Mouse (Mus musculus) E14TG2a.4 (cell line): ENCODE measurements around the gene Oxct2a.

ENCODE experiments used
- H3K27me3 ChIP-seq: 2 replicates; pipeline ENCODE4 v1.6.1; 2014; ENCODE audit warnings: low read length, control low read depth; ENCODE audit not compliant: insufficient read depth
- H3K36me3 ChIP-seq: 2 replicates; pipeline ENCODE4 v1.6.1; 2014; ENCODE audit warnings: low read length, control low read depth; ENCODE audit not compliant: insufficient read depth
- H3K4me1 ChIP-seq: replicated peaks from 2 replicates; pipeline ENCODE4 v1.6.1; 2014; ENCODE audit warnings: low read depth, low read length, control low read depth
- H3K4me3 ChIP-seq: replicated peaks from 2 replicates; pipeline ENCODE4 v1.5.1; 2014; ENCODE audit warnings: mild to moderate bottlenecking, low read length
- H3K9me3 ChIP-seq: 2 replicates; pipeline ENCODE4 v1.6.1; 2014; ENCODE audit warnings: low read length, control low read depth
- CTCF ChIP-seq: conservative IDR thresholded peaks from 2 replicates; pipeline ENCODE4 v1.5.1; 2014; ENCODE audit warnings: low read length
- NANOG ChIP-seq: IDR thresholded peaks from 2 replicates; pipeline ENCODE4 v1.6.1; 2014; ENCODE audit warnings: borderline replicate concordance, low read length, mixed read lengths
- POU5F1 ChIP-seq: IDR thresholded peaks from 2 replicates; pipeline ENCODE4 v1.6.1; 2014; ENCODE audit warnings: low read length, borderline replicate concordance

The Oxct2a gene

DNA sequence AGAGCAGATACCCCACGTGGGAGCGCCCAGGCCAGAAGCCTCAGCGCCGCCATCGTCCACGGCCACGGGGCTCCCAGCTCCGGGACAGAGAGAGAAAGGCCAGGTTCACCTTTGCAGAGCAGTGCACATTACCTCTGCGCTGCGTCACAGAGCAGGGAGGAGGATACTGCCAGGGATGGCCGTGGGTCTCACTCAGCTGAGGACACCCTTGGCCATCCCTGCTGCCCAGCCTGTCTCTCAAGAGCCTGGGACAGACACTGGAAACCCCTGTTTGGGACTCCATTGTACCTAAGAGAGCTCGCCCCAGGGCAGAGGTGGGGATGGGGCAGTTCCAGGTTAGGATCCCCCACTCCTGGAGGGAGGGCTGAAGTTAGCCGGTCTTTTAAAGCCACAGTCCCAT lies at the start of gene Oxct2a:
Oxct2a (minus strand) TSS at position 101 of the 400 bp plus-strand sequence.
- Histone ChIP-seq H3K9me3 (no peaks in the 10 kb centered on the region), H3K4me1 (peaks cover 14% of the 10 kb centered on the region), H3K27me3 (peaks cover 34% of the 10 kb centered on the region), H3K4me3 (peak within 1 kb of the TSS; percentile 69), H3K36me3 (no peaks in the 10 kb centered on the region; the same call in 1 of the 2 replicates)
- TF ChIP-seq POU5F1 (no peak), CTCF (no peak), NANOG (no peak)

DNA sequence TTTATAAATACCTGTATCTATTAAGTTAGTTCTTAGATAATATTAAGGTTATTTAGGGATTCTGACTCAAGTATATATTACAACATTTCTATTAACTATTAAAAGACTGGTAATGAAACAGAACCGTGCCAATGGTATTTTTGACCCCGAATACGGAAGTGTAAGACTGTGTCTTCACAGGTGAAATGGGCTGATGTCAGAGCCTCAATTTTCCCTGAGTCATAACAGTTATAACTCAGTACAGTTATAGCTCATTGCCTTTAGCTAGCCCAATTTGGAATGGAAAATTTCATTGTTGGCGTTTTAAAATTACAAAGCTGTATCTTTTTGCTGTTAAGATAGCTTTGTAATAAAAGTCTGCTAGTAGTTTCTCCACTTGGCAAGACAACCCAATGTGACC lies 40.1 kb upstream of the Oxct2a start:
- Histone ChIP-seq H3K27me3 (no peaks in the 10 kb centered on the region), H3K4me1 (no peaks in the 10 kb centered on the region), H3K9me3 (no peaks in the 10 kb centered on the region), H3K4me3 (no peak overlapping the region), H3K36me3 (peaks cover 92% of the 10 kb centered on the region)
- TF ChIP-seq CTCF (no peak), POU5F1 (no peak), NANOG (no peak)

GRCm38 (mm10) chr4:123360771-123361170 lies 37.3 kb upstream of the Oxct2a start:
- TF ChIP-seq NANOG = no peak
- no peak for TF ChIP-seq CTCF
- TF ChIP-seq POU5F1 = no peak
- Histone ChIP-seq H3K4me1 (peaks cover 11% of the 10 kb centered on the region), H3K9me3 (no peaks in the 10 kb centered on the region), H3K27me3 (no peaks in the 10 kb centered on the region), H3K4me3 (no peak overlapping the region), H3K36me3 (peaks cover 80% of the 10 kb centered on the region)

DNA sequence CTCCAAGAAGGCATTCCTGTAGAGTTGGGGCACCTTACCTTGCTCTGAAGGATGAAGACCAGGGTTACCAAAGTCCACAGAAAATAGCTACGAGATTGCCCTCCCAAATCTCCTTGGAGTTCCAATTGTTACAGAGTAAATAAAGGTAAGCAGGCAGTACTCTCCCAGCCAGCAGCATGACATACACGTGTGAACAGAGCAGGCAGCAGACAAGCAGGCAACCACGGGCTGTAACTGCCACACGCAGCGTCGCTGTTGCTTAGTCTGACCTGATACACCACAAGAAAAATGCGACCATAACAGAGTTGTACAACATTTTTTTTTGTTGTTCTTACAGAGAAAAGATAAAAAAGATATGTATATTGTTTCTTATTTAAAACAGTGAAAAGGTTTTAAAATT lies 35.2 kb upstream of the Oxct2a start:
- no peaks in the 10 kb centered on the region for H3K9me3 ChIP-seq
- no peaks in the 10 kb centered on the region for H3K27me3 ChIP-seq
- TF ChIP-seq NANOG (no peak), CTCF (no peak), POU5F1 (no peak)
- H3K4me3 ChIP-seq = no peak overlapping the region
- H3K4me1 ChIP-seq = peaks cover 18% of the 10 kb centered on the region
- peaks cover 80% of the 10 kb centered on the region for H3K36me3 ChIP-seq

GRCm38 (mm10) chr4:123355941-123356340 lies 32.5 kb upstream of the Oxct2a start:
- Histone ChIP-seq H3K9me3 (no peaks in the 10 kb centered on the region), H3K27me3 (no peaks in the 10 kb centered on the region), H3K4me1 (peaks cover 23% of the 10 kb centered on the region), H3K36me3 (peaks cover 79% of the 10 kb centered on the region), H3K4me3 (no peak overlapping the region)
- TF ChIP-seq NANOG = no peak
- TF ChIP-seq POU5F1 = no peak
- TF ChIP-seq CTCF = no peak

DNA sequence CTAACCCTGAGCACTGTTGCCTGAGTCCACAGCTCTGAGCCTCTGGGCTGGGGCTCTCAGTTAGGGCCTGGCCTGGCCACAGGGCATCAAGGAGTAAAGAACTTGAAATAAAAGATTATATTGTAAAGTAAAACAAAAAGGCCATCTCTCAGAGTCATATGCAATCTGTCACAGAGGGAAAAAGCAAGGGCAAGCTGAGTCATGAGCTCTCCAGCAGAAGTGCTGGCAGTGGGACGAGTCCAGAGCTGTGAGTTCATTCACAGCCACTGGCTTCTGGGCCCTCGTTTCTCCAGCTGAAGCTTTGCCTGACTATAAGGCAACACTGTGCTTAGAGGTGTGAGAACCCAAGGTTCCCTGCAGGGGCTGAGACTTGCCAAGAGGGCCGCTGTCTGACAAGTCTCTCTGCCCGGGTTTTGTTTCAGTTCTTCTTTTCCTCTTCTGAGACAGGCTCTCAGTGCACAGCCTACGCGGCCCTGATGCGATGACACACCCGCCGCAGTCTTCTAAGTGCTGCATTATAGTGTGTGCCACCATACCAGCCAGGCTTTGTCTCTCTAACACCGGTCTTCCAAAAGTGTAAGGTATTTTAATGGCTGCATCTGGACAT lies 29.9 kb upstream of the Oxct2a start:
- peaks cover 23% of the 10 kb centered on the region for H3K4me1 ChIP-seq
- H3K36me3 ChIP-seq = peaks cover 85% of the 10 kb centered on the region
- H3K9me3 ChIP-seq = no peaks in the 10 kb centered on the region
- H3K4me3 ChIP-seq = no peak overlapping the region
- H3K27me3 ChIP-seq = no peaks in the 10 kb centered on the region
- TF ChIP-seq POU5F1 (no peak), NANOG (no peak), CTCF (no peak)

DNA sequence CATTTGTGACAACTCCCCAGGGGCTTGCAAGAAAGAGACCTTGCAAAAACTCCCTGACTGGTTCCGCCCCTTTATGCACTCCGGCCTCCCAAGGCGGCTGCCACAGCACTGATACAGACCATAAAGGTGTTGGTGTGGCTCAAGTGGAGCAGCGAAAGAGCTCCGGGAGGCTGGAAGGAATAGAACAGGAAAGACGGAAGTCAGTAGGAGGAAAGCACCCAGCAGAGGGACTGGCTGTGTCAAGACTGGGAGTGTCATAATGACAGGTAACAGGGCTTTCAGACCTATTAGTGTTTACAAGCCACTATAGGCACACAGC lies 20.0 kb upstream of the Oxct2a start:
- Histone ChIP-seq H3K36me3 (peaks cover 5% of the 10 kb centered on the region), H3K4me3 (peak overlapping the region; percentile 94), H3K9me3 (no peaks in the 10 kb centered on the region), H3K27me3 (peaks cover 26% of the 10 kb centered on the region), H3K4me1 (peaks cover 32% of the 10 kb centered on the region)
- no peak for TF ChIP-seq POU5F1
- no peak for TF ChIP-seq NANOG
- no peak for TF ChIP-seq CTCF

GRCm38 (mm10) chr4:123342642-123343470 lies 19.4 kb upstream of the Oxct2a start, which contains the start of gene Bmp8a:
TSS of gene Bmp8a (minus strand) at chr4:123343252.
- H3K4me3 ChIP-seq = peak within 1 kb of the TSS; percentile 94
- H3K27me3 ChIP-seq = peaks cover 28% of the 10 kb centered on the region
- H3K9me3 ChIP-seq = no peaks in the 10 kb centered on the region
- TF ChIP-seq CTCF (no peak), POU5F1 (no peak), NANOG (no peak)
- H3K36me3 ChIP-seq = no peaks in the 10 kb centered on the region
- H3K4me1 ChIP-seq = peaks cover 32% of the 10 kb centered on the region
